Mouse (Mus musculus): ENCODE results near the gene Acss2. TPM values are rescaled to one million over a fixed set of nuclear protein-coding genes. Genes with fewer than 3 reads are reported as not detected.

Acss2 gene
- polyA plus RNA-seq, 1 experiment = 59.5 TPM

GRCm38 (mm10) chr2:155504440-155505355 lies 13.1 kb upstream of the Acss2 start:
- Histone ChIP-seq H3K4me3 (ENCODE audit: control insufficient read depth, low read depth, low read length) (no peak overlapping the region), H3K27me3 (ENCODE audit: control insufficient read depth, insufficient read depth, low read length) (no peaks in the 10 kb centered on the region), H3K4me1 (ENCODE audit: control insufficient read depth, insufficient read depth, low read length) (peaks cover 5% of the 10 kb centered on the region), H3K27ac (ENCODE audit: control insufficient read depth, insufficient read depth, low read depth, low read length) (no peak overlapping the region), H3K36me3 (ENCODE audit: control insufficient read depth, insufficient read depth, low read length) (no peaks in the 10 kb centered on the region)
- TF ChIP-seq POLR2A (IDR thresholded peaks at IDR 0.05; ENCODE audit: control insufficient read depth, low read depth, low read length) (no peak), CTCF (IDR thresholded peaks at IDR 0.05; ENCODE audit: control insufficient read depth, insufficient read depth, insufficient replicate concordance, low read depth, low read length) (no peak)

- no peak for TF ChIP-seq CTCF (IDR thresholded peaks at IDR 0.05; ENCODE audit: control insufficient read depth, insufficient read depth, insufficient replicate concordance, low read depth, low read length)
- no peak for TF ChIP-seq POLR2A (IDR thresholded peaks at IDR 0.05; ENCODE audit: control insufficient read depth, low read depth, low read length)
- Histone ChIP-seq H3K27ac (ENCODE audit: control insufficient read depth, insufficient read depth, low read depth, low read length) (no peak overlapping the region), H3K4me3 (ENCODE audit: control insufficient read depth, low read depth, low read length) (no peak overlapping the region), H3K36me3 (ENCODE audit: control insufficient read depth, insufficient read depth, low read length) (no peaks in the 10 kb centered on the region), H3K27me3 (ENCODE audit: control insufficient read depth, insufficient read depth, low read length) (no peaks in the 10 kb centered on the region), H3K4me1 (ENCODE audit: control insufficient read depth, insufficient read depth, low read length) (peaks cover 5% of the 10 kb centered on the region)
These were observed 11.9 kb upstream of the Acss2 start for GRCm38 (mm10) chr2:155505811-155506210.

GRCm38 (mm10) chr2:155507721-155508470 lies 9.9 kb upstream of the Acss2 start:
- no peaks in the 10 kb centered on the region for H3K36me3 ChIP-seq (ENCODE audit: control insufficient read depth, insufficient read depth, low read length)
- H3K27ac ChIP-seq (ENCODE audit: control insufficient read depth, insufficient read depth, low read depth, low read length) = no peak overlapping the region
- no peak overlapping the region for H3K4me3 ChIP-seq (ENCODE audit: control insufficient read depth, low read depth, low read length)
- TF ChIP-seq CTCF (IDR thresholded peaks at IDR 0.05; ENCODE audit: control insufficient read depth, insufficient read depth, insufficient replicate concordance, low read depth, low read length) (no peak), POLR2A (IDR thresholded peaks at IDR 0.05; ENCODE audit: control insufficient read depth, low read depth, low read length) (no peak)
- H3K4me1 ChIP-seq (ENCODE audit: control insufficient read depth, insufficient read depth, low read length) = peaks cover 5% of the 10 kb centered on the region
- H3K27me3 ChIP-seq (ENCODE audit: control insufficient read depth, insufficient read depth, low read length) = no peaks in the 10 kb centered on the region

- no peaks in the 10 kb centered on the region for H3K27me3 ChIP-seq (ENCODE audit: control insufficient read depth, insufficient read depth, low read length)
- TF ChIP-seq CTCF (IDR thresholded peaks at IDR 0.05; ENCODE audit: control insufficient read depth, insufficient read depth, insufficient replicate concordance, low read depth, low read length) (no peak), POLR2A (IDR thresholded peaks at IDR 0.05; ENCODE audit: control insufficient read depth, low read depth, low read length) (no peak)
- no peak overlapping the region for H3K4me3 ChIP-seq (ENCODE audit: control insufficient read depth, low read depth, low read length)
- no peaks in the 10 kb centered on the region for H3K36me3 ChIP-seq (ENCODE audit: control insufficient read depth, insufficient read depth, low read length)
- no peak overlapping the region for H3K27ac ChIP-seq (ENCODE audit: control insufficient read depth, insufficient read depth, low read depth, low read length)
- H3K4me1 ChIP-seq (ENCODE audit: control insufficient read depth, insufficient read depth, low read length) = peaks cover 3% of the 10 kb centered on the region
These were observed 5.3 kb upstream of the Acss2 start for GRCm38 (mm10) chr2:155512479-155512878.

GRCm38 (mm10) chr2:155513543-155513942 lies 4.2 kb upstream of the Acss2 start:
- Histone ChIP-seq H3K27me3 (ENCODE audit: control insufficient read depth, insufficient read depth, low read length) (no peaks in the 10 kb centered on the region), H3K4me1 (ENCODE audit: control insufficient read depth, insufficient read depth, low read length) (peaks cover 3% of the 10 kb centered on the region), H3K36me3 (ENCODE audit: control insufficient read depth, insufficient read depth, low read length) (no peaks in the 10 kb centered on the region), H3K4me3 (ENCODE audit: control insufficient read depth, low read depth, low read length) (peak overlapping the region; percentile 76), H3K27ac (ENCODE audit: control insufficient read depth, insufficient read depth, low read depth, low read length) (no peak overlapping the region)
- TF ChIP-seq POLR2A (IDR thresholded peaks at IDR 0.05; ENCODE audit: control insufficient read depth, low read depth, low read length) (no peak), CTCF (IDR thresholded peaks at IDR 0.05; ENCODE audit: control insufficient read depth, insufficient read depth, insufficient replicate concordance, low read depth, low read length) (no peak)

GRCm38 (mm10) chr2:155514666-155515065 lies 3.1 kb upstream of the Acss2 start:
- Histone ChIP-seq H3K27ac (ENCODE audit: control insufficient read depth, insufficient read depth, low read depth, low read length) (no peak overlapping the region), H3K27me3 (ENCODE audit: control insufficient read depth, insufficient read depth, low read length) (no peaks in the 10 kb centered on the region), H3K36me3 (ENCODE audit: control insufficient read depth, insufficient read depth, low read length) (no peaks in the 10 kb centered on the region), H3K4me3 (ENCODE audit: control insufficient read depth, low read depth, low read length) (peak overlapping the region; percentile 76), H3K4me1 (ENCODE audit: control insufficient read depth, insufficient read depth, low read length) (peaks cover 5% of the 10 kb centered on the region)
- TF ChIP-seq CTCF (IDR thresholded peaks at IDR 0.05; ENCODE audit: control insufficient read depth, insufficient read depth, insufficient replicate concordance, low read depth, low read length) = no peak
- TF ChIP-seq POLR2A (IDR thresholded peaks at IDR 0.05; ENCODE audit: control insufficient read depth, low read depth, low read length) = 0 out of 2 replicates have a peak, but pooled peaks have one; percentile 21

- Histone ChIP-seq H3K36me3 (ENCODE audit: control insufficient read depth, insufficient read depth, low read length) (no peaks in the 10 kb centered on the region), H3K27me3 (ENCODE audit: control insufficient read depth, insufficient read depth, low read length) (no peaks in the 10 kb centered on the region), H3K4me3 (ENCODE audit: control insufficient read depth, low read depth, low read length) (peak overlapping the region; percentile 51; the same call in 1 of the 2 replicates), H3K4me1 (ENCODE audit: control insufficient read depth, insufficient read depth, low read length) (peaks cover 5% of the 10 kb centered on the region), H3K27ac (ENCODE audit: control insufficient read depth, insufficient read depth, low read depth, low read length) (no peak overlapping the region)
- peak; percentile 45; the same call in 1 of the 2 replicates for TF ChIP-seq CTCF (IDR thresholded peaks at IDR 0.05; ENCODE audit: control insufficient read depth, insufficient read depth, insufficient replicate concordance, low read depth, low read length)
- TF ChIP-seq POLR2A (IDR thresholded peaks at IDR 0.05; ENCODE audit: control insufficient read depth, low read depth, low read length) = no peak
These were observed 1.8 kb upstream of the Acss2 start for GRCm38 (mm10) chr2:155515941-155516340.
